Mouse (Mus musculus) heart, adult 2 months (tissue): ENCODE results near the gene Med23.

Source experiments
- CTCF ChIP-seq: fragments of 200-600 bp; IDR thresholded peaks from 2 replicates; pipeline ENCODE4 v1.8.1; 2022; ENCODE audit warnings: antibody characterized with exemption, mild to moderate bottlenecking, moderate library complexity
- EP300 ChIP-seq: fragments of 200-500 bp; IDR thresholded peaks from 2 replicates; pipeline ENCODE4 v1.6.1; 2011; ENCODE audit warnings: low read depth, low read length, control low read depth; ENCODE audit not compliant: insufficient read depth
- POLR2A ChIP-seq: fragments of 200-500 bp; IDR thresholded peaks from 2 replicates; pipeline ENCODE4 v1.6.1; 2011; ENCODE audit warnings: mild to moderate bottlenecking, low read depth, low read length, control low read depth; ENCODE audit not compliant: insufficient read depth

GRCm38 (mm10) chr10:24961889-24962288 lies 92.1 kb downstream of the Med23 start:
- TF ChIP-seq CTCF (no peak), POLR2A (no peak), EP300 (no peak)
